Mouse (Mus musculus) ES-E14 (cell line): ENCODE data around the gene Srpk1.

Experiments
- CHD2 ChIP-seq: IDR thresholded peaks from 2 replicates; pipeline ENCODE4 v1.6.1; 2014; ENCODE audit warnings: mild to moderate bottlenecking, low read depth, low read length, inconsistent platforms
- MAFK ChIP-seq: IDR thresholded peaks from 2 replicates; pipeline ENCODE4 v1.6.1; 2014; ENCODE audit warnings: mild to moderate bottlenecking, low read depth, low read length, inconsistent platforms; ENCODE audit not compliant: insufficient read depth
- ZC3H11A ChIP-seq: IDR thresholded peaks from 2 replicates; pipeline ENCODE4 v1.6.1; 2012; ENCODE audit warnings: low read depth, mild to moderate bottlenecking, inconsistent platforms, low read length, borderline replicate concordance
- ZNF384 ChIP-seq: IDR thresholded peaks from 2 replicates; pipeline ENCODE4 v1.6.1; 2012; ENCODE audit warnings: low read depth, low read length, inconsistent platforms

GRCm38 (mm10) chr17:28646221-28646620 lies 23.7 kb upstream of the Srpk1 start:
- TF ChIP-seq ZNF384 = no peak
- TF ChIP-seq MAFK = no peak
- TF ChIP-seq ZC3H11A = no peak
- no peak for TF ChIP-seq CHD2
